Mouse (Mus musculus): ENCODE results near the gene Psap.

Psap gene

GRCm38 (mm10) chr10:60290739-60291110, 13.3 kb downstream of the Psap start:
- no peak for DNase-seq

- DNase-seq: no peak
Measured at GRCm38 (mm10) chr10:60292209-60292608, 14.8 kb downstream of the Psap start.

DNA sequence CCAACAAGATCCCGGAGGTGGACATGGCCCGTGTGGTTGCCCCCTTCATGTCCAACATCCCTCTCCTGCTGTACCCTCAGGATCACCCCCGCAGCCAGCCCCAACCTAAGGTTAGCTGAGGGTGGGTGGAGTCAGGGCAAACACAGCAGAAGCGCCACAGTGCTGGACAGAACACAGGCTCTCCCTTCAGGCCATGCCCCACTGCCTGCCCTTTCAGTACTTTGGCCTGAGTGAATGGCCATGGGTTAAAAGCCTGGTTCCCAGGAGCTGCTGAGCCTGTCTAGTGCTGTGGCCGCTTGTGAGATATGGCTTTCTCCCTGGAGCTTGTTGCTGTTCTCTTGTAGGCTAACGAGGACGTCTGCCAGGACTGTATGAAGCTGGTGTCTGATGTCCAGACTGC, 17.2 kb downstream of the Psap start:
- DNase-seq: peak; percentile 72

GRCm38 (mm10) chr10:60295356-60295755, 17.9 kb downstream of the Psap start:
- no peak for DNase-seq

DNA sequence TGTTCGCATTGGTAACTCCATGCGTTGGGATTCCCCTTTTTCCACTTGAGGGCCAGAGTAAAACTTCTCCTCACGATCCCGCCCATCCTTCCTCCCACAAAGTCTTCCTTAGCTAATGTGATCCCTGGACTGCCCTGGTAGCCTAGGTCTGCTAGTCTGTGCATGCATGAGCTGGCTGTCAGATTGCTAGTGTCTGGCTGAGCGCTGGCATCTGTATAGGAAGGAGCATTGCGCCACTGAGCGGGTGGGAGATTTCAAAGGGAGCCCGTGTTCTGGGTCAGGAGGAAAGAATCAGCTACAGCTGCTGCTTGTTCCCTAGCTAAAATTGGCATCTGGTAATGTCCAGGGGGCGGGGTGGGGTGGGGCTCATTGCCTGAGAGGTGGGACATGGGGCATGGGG, 18.6 kb downstream of the Psap start:
- no peak for DNase-seq

DNA sequence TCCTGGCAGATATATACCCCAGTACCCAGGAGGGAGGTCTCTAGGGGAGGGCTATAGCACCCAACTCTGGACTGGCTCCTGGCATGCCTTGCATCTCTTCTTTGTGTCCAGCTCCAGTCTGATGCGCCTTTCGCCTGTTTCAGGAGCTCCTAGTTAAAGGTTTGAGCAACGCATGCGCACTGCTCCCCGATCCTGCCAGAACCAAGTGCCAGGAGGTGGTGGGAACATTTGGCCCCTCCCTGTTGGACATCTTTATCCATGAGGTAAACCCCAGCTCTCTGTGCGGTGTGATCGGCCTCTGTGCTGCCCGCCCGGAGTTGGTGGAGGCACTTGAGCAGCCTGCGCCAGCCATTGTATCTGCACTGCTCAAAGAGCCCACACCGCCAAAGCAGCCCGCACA, 22.2 kb downstream of the Psap start:
- no peak for DNase-seq

GRCm38 (mm10) chr10:60303419-60303818, 26.0 kb downstream of the Psap start:
- DNase-seq: no peak

GRCm38 (mm10) chr10:60304854-60305628, 27.6 kb downstream of the Psap start:
- DNase-seq: peak; percentile 79

- no peak for DNase-seq
Measured at GRCm38 (mm10) chr10:60310629-60311028, 33.2 kb downstream of the Psap start.

GRCm38 (mm10) chr10:60313606-60314005, 36.2 kb downstream of the Psap start:
- no peak for DNase-seq

DNA sequence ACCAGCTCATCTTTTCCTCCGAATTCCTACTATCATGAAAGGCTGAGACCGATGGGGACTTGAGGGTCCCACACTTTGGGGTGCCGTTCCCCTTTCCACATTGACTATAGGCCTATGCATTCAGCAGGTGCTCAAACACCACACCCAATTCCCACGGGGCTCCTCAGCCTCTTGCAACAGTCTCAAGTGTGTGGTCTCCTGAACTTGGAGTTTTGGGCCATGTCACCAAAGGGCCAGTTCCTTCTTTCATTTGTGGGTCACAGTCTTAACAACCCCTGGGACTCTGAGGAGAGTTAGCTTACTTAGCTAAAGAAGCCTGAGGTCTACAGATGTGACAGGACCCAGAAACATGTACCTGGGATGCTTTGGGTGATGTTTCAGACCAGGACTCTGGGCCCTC, 38.7 kb downstream of the Psap start:
- DNase-seq: no peak

- DNase-seq: no peak
Measured at GRCm38 (mm10) chr10:60328963-60329650, 51.7 kb downstream of the Psap start.

GRCm38 (mm10) chr10:60334583-60334982, 57.2 kb downstream of the Psap start:
- no peak for DNase-seq

GRCm38 (mm10) chr10:60335021-60335420, 57.6 kb downstream of the Psap start:
- no peak for DNase-seq

GRCm38 (mm10) chr10:60341528-60341927, 64.1 kb downstream of the Psap start:
- no peak for DNase-seq

DNA sequence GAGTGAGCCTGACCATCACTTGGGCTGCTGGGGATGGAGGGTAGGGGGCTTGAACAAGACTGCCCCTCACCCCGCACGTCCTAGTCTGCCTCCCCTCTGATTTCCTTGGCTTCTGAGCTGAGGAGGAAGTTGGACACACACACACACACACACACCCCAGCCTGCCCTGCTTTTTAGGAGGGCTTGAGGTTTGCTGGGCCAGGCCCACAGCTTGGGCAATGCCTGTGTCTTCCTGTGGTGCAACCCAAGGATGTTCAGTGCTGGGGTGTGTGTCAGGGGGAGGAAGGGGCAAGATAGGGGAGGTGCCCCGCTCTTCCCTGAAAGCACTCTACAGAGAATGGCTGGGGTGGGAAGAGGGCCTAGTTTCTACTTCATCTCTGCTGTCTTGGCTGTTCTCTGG, 66.7 kb downstream of the Psap start:
- no peak for DNase-seq

DNA sequence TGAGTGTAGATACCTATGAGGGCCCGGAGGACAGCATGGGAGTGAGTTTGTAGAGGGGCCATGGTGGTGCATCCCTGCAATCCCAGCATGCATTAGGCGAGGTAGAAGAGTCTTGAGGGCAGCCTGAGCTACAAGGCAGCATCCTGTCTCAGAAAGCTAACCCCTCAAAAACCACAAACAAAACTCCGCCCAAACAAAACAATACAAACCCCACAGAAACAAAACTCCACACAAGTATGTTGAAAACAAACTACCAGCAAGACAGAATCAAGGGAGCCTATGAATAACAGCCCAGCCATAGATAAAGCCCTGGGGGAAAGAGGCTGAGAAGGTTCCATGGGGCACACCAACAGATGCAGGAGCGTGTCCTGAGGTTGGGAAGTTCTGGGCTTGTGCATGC, 68.6 kb downstream of the Psap start:
- DNase-seq: no peak

DNA sequence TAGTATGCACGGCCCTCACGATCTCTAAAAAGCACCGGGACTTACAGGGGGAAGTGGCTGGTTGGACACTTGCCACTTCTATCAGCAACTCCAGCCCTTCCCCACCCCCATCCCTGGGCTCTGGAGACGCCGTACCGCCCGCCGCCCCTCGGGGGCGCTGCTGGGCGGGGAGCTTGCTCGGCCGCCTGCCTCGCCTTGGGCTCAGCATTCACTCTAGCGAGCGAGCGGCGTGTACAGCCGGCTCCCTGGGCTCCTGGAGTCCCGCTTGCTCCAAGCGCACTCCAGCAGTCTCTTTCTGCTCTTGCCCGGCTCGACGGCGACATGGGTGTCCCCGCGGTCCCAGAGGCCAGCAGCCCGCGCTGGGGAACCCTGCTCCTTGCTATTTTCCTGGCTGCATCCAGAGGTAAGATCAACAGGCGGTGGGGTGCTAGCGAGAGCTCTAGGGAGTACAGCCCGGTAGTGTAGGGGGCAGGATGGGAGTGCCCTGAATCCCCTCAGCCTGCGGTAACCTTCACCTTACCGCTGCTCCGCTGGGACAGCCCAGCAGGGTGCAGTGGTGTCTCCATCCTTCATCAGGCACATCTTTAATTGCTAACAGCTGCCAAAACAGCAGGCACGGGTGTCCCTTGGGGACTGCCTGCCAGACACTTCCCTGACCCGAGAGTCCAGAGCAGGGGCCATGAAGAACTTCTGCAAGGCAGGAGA, 69.4 kb downstream of the Psap start, which contains the start of gene Vsir:
Gene Vsir (plus strand): TSS at position 151 of the 705 bp plus-strand sequence.
- DNase-seq: peak; percentile 77

- no peak for DNase-seq
Measured at GRCm38 (mm10) chr10:60347768-60348610, 70.6 kb downstream of the Psap start.

DNA sequence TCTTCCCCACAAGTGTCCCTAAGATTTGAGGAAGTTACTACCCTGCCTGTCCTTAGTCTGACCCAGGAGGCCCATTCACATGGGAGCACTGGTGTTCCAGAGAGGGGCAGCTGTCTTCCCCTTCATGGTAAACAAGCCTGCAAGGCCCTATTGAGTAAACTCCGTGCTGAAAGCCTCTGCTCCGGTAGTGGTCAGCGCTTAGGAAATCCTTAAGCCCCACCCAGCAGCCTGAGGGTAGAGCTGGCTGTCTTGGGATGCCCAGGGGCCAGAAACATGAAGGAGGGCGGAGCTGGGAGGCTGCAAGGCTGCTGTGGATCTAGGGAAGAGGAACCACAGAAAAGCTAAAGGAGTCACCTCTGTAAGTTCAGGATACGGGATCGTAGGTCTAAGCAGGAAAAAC, 71.6 kb downstream of the Psap start:
- DNase-seq: no peak

DNA sequence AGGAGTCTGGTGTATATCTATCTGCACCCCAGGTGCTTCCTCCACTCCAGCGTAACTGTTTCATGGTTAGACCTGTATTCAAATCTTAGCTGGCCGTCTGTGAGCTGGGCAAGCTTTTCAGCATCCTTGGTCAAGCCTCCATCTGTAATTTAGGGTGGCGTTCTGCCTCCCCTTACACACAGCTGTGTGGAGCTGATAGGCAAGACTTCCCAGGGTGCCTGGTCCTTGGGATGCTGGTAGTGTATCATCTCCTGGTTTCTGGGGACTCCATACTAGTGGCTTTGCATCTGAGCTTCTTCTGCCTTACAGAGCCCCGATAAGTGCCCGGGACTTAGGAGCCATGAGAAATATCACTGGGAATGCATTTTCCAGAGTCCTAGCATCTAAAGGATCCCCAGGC, 72.2 kb downstream of the Psap start:
- DNase-seq: no peak

- DNase-seq: no peak
Measured at GRCm38 (mm10) chr10:60350077-60350804, 72.8 kb downstream of the Psap start.

All from kidney, adult 9 months (tissue).